Mouse (Mus musculus) kidney, postnatal 0 days (tissue): Measurements from ENCODE around the gene Bahd1. TPM values are rescaled to one million over a fixed set of nuclear protein-coding genes. Genes with fewer than 3 reads are reported as not detected.

Experiments used
- ATAC-seq: fragments of 200-750 bp; cut with Nextera tagmentation; replicated peaks from 2 replicates; pipeline ENCODE4 v1.8.0; 2017; ENCODE audit warnings: low read depth, moderate number of reproducible peaks, moderate TSS enrichment, moderate library complexity; ENCODE audit not compliant: low FRiP score
- DNase-seq: peaks from one replicate; pipeline ENCODE4 v3.0.0-alpha.2; 2016; ENCODE audit warnings: low spot score
- H3K27ac ChIP-seq: fragments of 300-500 bp; sonication (generic); 2 replicates; pipeline ENCODE4 v1.5.1; 2014; ENCODE audit warnings: mild to moderate bottlenecking
- H3K27me3 ChIP-seq: fragments of 300-500 bp; sonication (generic); 2 replicates; pipeline ENCODE4 v1.6.1; 2014; ENCODE audit warnings: low read length, mixed read lengths; ENCODE audit not compliant: insufficient read depth
- H3K36me3 ChIP-seq: fragments of 300-500 bp; sonication (generic); 2 replicates; pipeline ENCODE4 v1.6.1; 2014; ENCODE audit warnings: low read length, mixed read lengths; ENCODE audit not compliant: insufficient read depth
- H3K4me1 ChIP-seq: fragments of 300-500 bp; sonication (generic); replicated peaks from 2 replicates; pipeline ENCODE4 v1.6.1; 2014; ENCODE audit warnings: antibody characterized with exemption, low read length, mixed read lengths; ENCODE audit not compliant: insufficient read depth
- H3K4me2 ChIP-seq: fragments of 300-500 bp; sonication (generic); 2 replicates; pipeline ENCODE4 v1.6.1; 2014; ENCODE audit warnings: mild to moderate bottlenecking, low read length, moderate library complexity, mixed read lengths
- H3K4me3 ChIP-seq: fragments of 300-500 bp; sonication (generic); replicated peaks from 2 replicates; pipeline ENCODE4 v1.5.1; 2014; ENCODE audit warnings: low read depth, low read length
- H3K9ac ChIP-seq: fragments of 300-500 bp; sonication (generic); 2 replicates; pipeline ENCODE4 v1.6.1; 2014; ENCODE audit warnings: low read depth, low read length
- H3K9me3 ChIP-seq: fragments of 300-500 bp; sonication (generic); replicated peaks from 2 replicates; pipeline ENCODE4 v1.6.1; 2016; ENCODE audit warnings: low read length, inconsistent platforms, mixed read lengths
- CTCF ChIP-seq: IDR thresholded peaks from 2 replicates; pipeline ENCODE4 v1.5.1; 2016; ENCODE audit warnings: antibody characterized with exemption, low read depth, mild to moderate bottlenecking, moderate library complexity
- WGBS: fragments of 180-500 bp; shearing (Covaris S2); extraction: QIAGEN DNeasy Blood & Tissue Kit; methylation state at CpG from one replicate; pipeline ENCODE4 v1.1.7; 2014; 5-methylcytosine and 5-hydroxymethylcytosine counted together
- polyA plus RNA-seq: library from polyadenylated mRNA; unstranded; fragments of >200 nt; fragmentation: Nextera tagmentation; extraction: Ambion mirVana; gene quantifications from 2 replicates; pipeline ENCODE4 v1.2.1, GENCODE M21; 2015

The Bahd1 gene
- polyA plus RNA-seq, 1 experiment from 2014 or later, result 3.3 TPM

DNA sequence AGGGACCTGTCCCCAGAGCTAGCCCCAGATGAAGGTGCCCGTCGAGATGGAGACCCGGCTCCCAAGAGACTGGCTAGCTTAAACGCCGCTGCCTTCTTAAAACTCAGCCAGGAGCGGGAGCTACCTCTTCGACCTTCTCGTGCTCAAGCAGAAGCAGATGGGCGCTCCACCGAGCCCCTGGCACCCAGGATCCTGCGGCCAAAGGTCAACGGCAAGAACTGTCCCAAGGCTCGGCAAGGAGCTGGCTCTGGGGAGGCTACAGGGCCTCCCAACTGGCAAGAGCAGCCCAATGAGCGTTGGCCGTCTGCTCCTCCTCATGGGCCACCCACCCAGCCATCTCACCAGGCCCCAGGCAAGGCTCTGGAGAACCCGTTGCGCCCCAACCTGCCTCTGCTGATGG, 16.3 kb downstream of the Bahd1 start:
- TF ChIP-seq CTCF, result no peak
- Histone ChIP-seq H3K4me1 (peaks cover 12% of the 10 kb centered on the region; the same call in 1 of the 2 replicates), H3K4me2 (no peak overlapping the region), H3K27me3 (no peaks in the 10 kb centered on the region), H3K9ac (no peak overlapping the region), H3K36me3 (0 out of 2 replicates have a peak, but pooled peaks cover 14% of the 10 kb centered on the region), H3K4me3 (no peak overlapping the region), H3K27ac (no peak overlapping the region), H3K9me3 (no peaks in the 10 kb centered on the region)
- 91% methylated on average over 17 of the region's 17 CpGs for WGBS
- DNase-seq (no peak), ATAC-seq (no peak)

DNA sequence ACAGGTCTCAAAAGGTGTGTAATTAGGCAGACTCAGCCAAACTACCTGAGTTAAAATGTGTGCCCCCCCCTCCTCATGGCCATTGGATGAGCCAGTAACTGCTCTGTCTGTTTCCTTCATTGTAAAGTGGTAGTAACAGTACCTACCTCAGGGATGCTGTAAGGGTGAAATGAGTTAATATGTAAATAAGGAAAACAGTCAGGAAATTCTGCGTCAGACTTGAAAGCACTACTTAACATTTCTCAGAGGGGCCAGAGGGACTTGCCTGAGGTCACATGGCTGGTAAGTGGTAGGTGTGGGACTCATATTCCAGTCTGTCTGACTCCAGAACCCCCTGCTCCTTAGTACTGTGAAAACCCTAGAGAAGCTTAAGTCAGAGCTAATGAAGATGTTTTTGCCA, 18.4 kb downstream of the Bahd1 start:
- H3K36me3 ChIP-seq, result 0 out of 2 replicates have a peak, but pooled peaks cover 25% of the 10 kb centered on the region
- H3K9me3 ChIP-seq, result no peaks in the 10 kb centered on the region
- no peaks in the 10 kb centered on the region for H3K27me3 ChIP-seq
- no peak for TF ChIP-seq CTCF
- no peak for DNase-seq
- no peak overlapping the region for H3K4me2 ChIP-seq
- no peak overlapping the region for H3K9ac ChIP-seq
- no peak for ATAC-seq
- no peak overlapping the region for H3K4me3 ChIP-seq
- H3K27ac ChIP-seq, result no peak overlapping the region
- 48% methylated on average over 1 of the region's 1 CpGs for WGBS
- peaks cover 4% of the 10 kb centered on the region; the same call in 1 of the 2 replicates for H3K4me1 ChIP-seq

DNA sequence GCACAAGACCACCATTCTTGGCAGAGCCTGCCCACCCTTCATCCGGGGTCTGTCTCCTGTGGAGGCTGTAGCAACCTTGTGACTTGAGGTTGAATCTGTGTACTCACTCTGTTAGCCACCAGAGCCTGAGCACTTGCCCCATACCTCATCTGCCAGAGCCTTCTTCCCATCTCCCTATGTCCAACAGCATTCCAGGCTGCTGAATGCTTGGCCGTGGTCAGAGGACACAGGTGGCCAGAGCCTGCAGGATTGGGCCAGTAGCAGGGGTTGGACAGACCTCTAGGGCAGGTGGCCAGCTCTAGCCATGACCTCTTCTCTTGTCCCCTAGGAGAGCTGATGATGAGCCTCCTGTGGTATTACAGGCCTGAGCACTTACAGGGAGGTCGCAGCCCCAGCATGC, 20.3 kb downstream of the Bahd1 start:
- Histone ChIP-seq H3K27ac (no peak overlapping the region), H3K27me3 (no peaks in the 10 kb centered on the region), H3K4me3 (no peak overlapping the region), H3K36me3 (0 out of 2 replicates have a peak, but pooled peaks cover 25% of the 10 kb centered on the region), H3K4me2 (no peak overlapping the region), H3K4me1 (0 out of 2 replicates have a peak, but pooled peaks cover under 1% of the 10 kb centered on the region), H3K9me3 (no peaks in the 10 kb centered on the region), H3K9ac (no peak overlapping the region)
- no peak for TF ChIP-seq CTCF
- 66% methylated on average over 3 of the region's 3 CpGs for WGBS
- DNase-seq (no peak), ATAC-seq (no peak)

GRCm38 (mm10) chr2:118925952-118926351, 25.8 kb downstream of the Bahd1 start:
- TF ChIP-seq CTCF, result no peak
- no peak for DNase-seq
- peak overlapping the region; percentile 52; the same call in 1 of the 2 replicates for H3K27ac ChIP-seq
- 0 out of 2 replicates have a peak, but pooled peaks cover 11% of the 10 kb centered on the region for H3K36me3 ChIP-seq
- H3K9me3 ChIP-seq, result no peaks in the 10 kb centered on the region
- no peaks in the 10 kb centered on the region for H3K27me3 ChIP-seq
- WGBS, result 0% methylated on average over 6 of the region's 6 CpGs
- peak overlapping the region; percentile 94 for H3K4me2 ChIP-seq
- peak overlapping the region; percentile 88 for H3K9ac ChIP-seq
- peak; percentile 58 for ATAC-seq
- H3K4me3 ChIP-seq, result peak overlapping the region; percentile 75
- H3K4me1 ChIP-seq, result peaks cover 6% of the 10 kb centered on the region

DNA sequence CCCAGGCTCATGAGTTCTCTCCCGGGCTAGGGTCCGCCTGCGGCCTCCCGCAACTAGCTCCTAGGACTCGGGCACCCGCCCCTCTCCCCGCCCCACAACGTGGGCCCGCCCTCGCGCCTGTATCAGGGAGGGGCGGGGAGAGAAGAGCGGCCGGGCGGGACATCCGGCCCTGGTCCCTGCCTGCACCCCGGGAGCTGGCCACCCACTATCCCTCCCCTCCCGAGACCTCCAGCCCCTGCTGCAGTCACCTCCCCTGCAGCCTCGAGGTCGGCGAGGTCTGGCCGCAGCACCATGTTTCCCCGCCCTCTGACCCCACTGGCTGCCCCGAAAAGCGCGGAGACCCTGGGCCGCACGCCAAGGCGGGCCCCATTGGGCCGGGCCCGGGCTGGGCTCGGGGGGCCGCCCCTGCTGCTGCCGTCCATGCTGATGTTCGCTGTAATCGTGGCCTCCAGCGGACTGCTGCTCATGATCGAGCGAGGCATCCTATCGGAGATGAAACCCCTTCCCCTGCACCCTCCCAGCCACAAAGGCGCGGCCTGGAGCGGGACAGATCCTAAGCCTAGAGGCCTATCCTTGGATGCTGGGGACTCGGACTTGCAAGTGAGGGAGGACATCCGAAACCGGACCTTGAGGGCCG, 26.3 kb downstream of the Bahd1 start, which contains the start of gene Chst14:
Chst14 (plus strand) TSS at position 136 of the 637 bp plus-strand sequence.
- Histone ChIP-seq H3K27ac (peak within 1 kb of the TSS; percentile 54), H3K4me3 (peak within 1 kb of the TSS; percentile 75), H3K4me2 (peak within 1 kb of the TSS; percentile 94), H3K36me3 (0 out of 2 replicates have a peak, but pooled peaks cover 11% of the 10 kb centered on the region), H3K27me3 (no peaks in the 10 kb centered on the region), H3K4me1 (peaks cover 6% of the 10 kb centered on the region), H3K9ac (peak within 1 kb of the TSS; percentile 88), H3K9me3 (no peaks in the 10 kb centered on the region)
- under 1% methylated on average over 39 of the region's 47 CpGs for WGBS
- no peak for TF ChIP-seq CTCF
- DNase-seq (peak; percentile 91), ATAC-seq (peak; percentile 90)

GRCm38 (mm10) chr2:118926998-118927739, 27.0 kb downstream of the Bahd1 start:
- no peaks in the 10 kb centered on the region for H3K27me3 ChIP-seq
- TF ChIP-seq CTCF, result no peak
- H3K36me3 ChIP-seq, result 0 out of 2 replicates have a peak, but pooled peaks cover 9% of the 10 kb centered on the region
- DNase-seq, result peak; percentile 48
- H3K4me1 ChIP-seq, result peaks cover 6% of the 10 kb centered on the region
- H3K9ac ChIP-seq, result peak overlapping the region; percentile 88
- peak overlapping the region; percentile 75 for H3K4me3 ChIP-seq
- peak overlapping the region; percentile 54 for H3K27ac ChIP-seq
- no peaks in the 10 kb centered on the region for H3K9me3 ChIP-seq
- ATAC-seq, result no peak
- peak overlapping the region; percentile 94 for H3K4me2 ChIP-seq
- WGBS, result 28% methylated on average over 31 of the region's 31 CpGs
